Mouse (Mus musculus): Measurements from ENCODE around the gene Dgkk. TPM values are rescaled to one million over a fixed set of nuclear protein-coding genes. Genes with fewer than 3 reads are reported as not detected.
"Not testable (repeated sequence)": the region's sequence is repeated elsewhere in the genome, so short reads cannot be mapped to it uniquely, and the experiment has no call there.

Gene Dgkk
- polyA plus RNA-seq, 1 experiment, result not detected

DNA sequence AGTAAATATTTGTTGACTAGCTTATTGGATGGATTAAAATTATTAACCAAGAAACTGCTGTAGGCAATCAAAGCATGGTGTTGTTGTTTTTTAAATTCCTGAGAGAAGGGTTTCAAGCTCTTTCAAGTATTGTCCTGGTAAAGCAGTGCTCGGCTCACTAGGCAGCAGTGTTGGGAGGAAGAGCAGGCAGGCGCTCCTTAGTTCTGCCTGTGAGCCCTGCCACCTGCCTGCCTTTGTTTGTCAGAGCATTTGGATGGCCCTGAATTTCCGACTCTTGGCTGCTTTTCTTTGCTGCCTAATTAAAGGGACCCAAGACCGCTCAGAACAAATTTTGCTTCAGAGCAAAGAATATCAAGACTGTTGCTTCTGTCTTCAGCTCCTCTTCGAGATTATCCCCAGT lies 114.8 kb downstream of the Dgkk start:
- Histone ChIP-seq H3K9me3 (no peaks in the 10 kb centered on the region), H3K27me3 (replicated peaks) (peaks cover 4% of the 10 kb centered on the region), H3K4me1 (no peaks in the 10 kb centered on the region), H3K4me3 (replicated peaks) (no peak overlapping the region), H3K36me3 (replicated peaks; ENCODE audit: low read length) (no peaks in the 10 kb centered on the region)
- TF ChIP-seq FLI1 (IDR thresholded peaks at IDR 0.05; ENCODE audit: low read length) (no peak), GATA1 (IDR thresholded peaks at IDR 0.05; ENCODE audit: borderline replicate concordance, low read length) (no peak)

- H3K4me3 ChIP-seq (replicated peaks), result no peak overlapping the region
- TF ChIP-seq FLI1 (IDR thresholded peaks at IDR 0.05; ENCODE audit: low read length) (no peak), GATA1 (IDR thresholded peaks at IDR 0.05; ENCODE audit: borderline replicate concordance, low read length) (no peak)
- no peaks in the 10 kb centered on the region for H3K27me3 ChIP-seq (replicated peaks)
- no peaks in the 10 kb centered on the region for H3K36me3 ChIP-seq (replicated peaks; ENCODE audit: low read length)
- H3K4me1 ChIP-seq, result 0 out of 2 replicates have a peak, but pooled peaks cover 3% of the 10 kb centered on the region
- H3K9me3 ChIP-seq, result 0 out of 2 replicates have a peak, but pooled peaks cover 3% of the 10 kb centered on the region
Observed at GRCm38 (mm10) chrX:6911047-6911446, 131.9 kb downstream of the Dgkk start.

DNA sequence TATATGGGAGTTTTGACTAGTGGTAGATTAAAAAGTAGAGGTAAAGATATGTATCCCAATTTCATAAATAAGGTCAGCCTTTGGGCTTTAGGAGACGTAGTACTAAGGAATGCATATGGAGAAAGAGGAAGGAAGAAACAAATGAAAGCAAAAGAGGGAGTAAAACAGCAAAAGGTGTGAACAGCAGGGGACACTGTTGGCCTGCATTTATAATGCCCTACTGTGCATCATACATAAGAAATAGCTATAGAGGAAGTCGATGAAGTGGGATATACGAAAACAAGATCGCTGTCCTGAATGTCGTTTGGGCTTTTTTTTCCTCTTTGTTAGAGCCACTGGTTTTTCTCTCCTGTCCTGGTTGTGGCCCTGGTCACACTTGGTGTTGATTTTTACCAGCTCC lies 143.1 kb downstream of the Dgkk start:
- no peak for TF ChIP-seq GATA1 (IDR thresholded peaks at IDR 0.05; ENCODE audit: borderline replicate concordance, low read length)
- TF ChIP-seq FLI1 (IDR thresholded peaks at IDR 0.05; ENCODE audit: low read length), result no peak
- Histone ChIP-seq H3K36me3 (replicated peaks; ENCODE audit: low read length) (no peaks in the 10 kb centered on the region), H3K27me3 (replicated peaks) (peaks cover 7% of the 10 kb centered on the region)

GRCm38 (mm10) chrX:6926224-6926623 lies 147.1 kb downstream of the Dgkk start:
- Histone ChIP-seq H3K4me3 (replicated peaks) (no peak overlapping the region), H3K36me3 (replicated peaks; ENCODE audit: low read length) (no peaks in the 10 kb centered on the region), H3K4me1 (peaks cover 13% of the 10 kb centered on the region), H3K27me3 (replicated peaks) (peaks cover 11% of the 10 kb centered on the region), H3K9me3 (no peaks in the 10 kb centered on the region)
- no peak for TF ChIP-seq FLI1 (IDR thresholded peaks at IDR 0.05; ENCODE audit: low read length)
- TF ChIP-seq GATA1 (IDR thresholded peaks at IDR 0.05; ENCODE audit: borderline replicate concordance, low read length), result no peak

More for the DNA sequence above, 143.1 kb downstream of the Dgkk start:
- no peaks in the 10 kb centered on the region for H3K9me3 ChIP-seq
- H3K4me3 ChIP-seq (replicated peaks), result peak overlapping the region; percentile 70
- H3K4me1 ChIP-seq, result peaks cover 13% of the 10 kb centered on the region

DNA sequence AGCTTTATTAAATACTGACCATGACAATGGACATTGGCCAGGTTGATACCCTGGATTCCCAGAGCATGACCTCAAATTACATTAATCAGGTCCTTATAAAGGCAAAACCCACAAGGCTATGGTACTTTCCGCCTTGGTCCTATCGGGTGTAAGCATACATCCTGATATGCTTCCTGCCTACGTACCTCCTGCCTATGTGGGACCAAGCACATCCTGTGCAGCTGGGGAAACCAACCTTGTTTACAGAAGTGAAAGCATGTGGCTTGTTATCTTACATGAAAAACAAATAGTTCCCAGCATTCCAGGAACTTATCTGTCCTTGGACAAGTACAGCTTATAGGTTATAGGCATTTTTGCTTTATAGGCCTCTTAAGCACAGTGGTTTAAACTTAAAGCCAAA lies 189.5 kb downstream of the Dgkk start:
- H3K4me1 ChIP-seq, result peaks cover 9% of the 10 kb centered on the region; the same call in 1 of the 2 replicates
- no peak for TF ChIP-seq GATA1 (IDR thresholded peaks at IDR 0.05; ENCODE audit: borderline replicate concordance, low read length)
- no peak for TF ChIP-seq FLI1 (IDR thresholded peaks at IDR 0.05; ENCODE audit: low read length)

GRCm38 (mm10) chrX:6971956-6972355 lies 192.8 kb downstream of the Dgkk start:
- Histone ChIP-seq H3K4me3 (replicated peaks) (no peak overlapping the region), H3K36me3 (replicated peaks; ENCODE audit: low read length) (no peaks in the 10 kb centered on the region), H3K27me3 (replicated peaks) (no peaks in the 10 kb centered on the region), H3K4me1 (peaks cover 8% of the 10 kb centered on the region; the same call in 1 of the 2 replicates), H3K9me3 (no peaks in the 10 kb centered on the region)
- TF ChIP-seq GATA1 (IDR thresholded peaks at IDR 0.05; ENCODE audit: borderline replicate concordance, low read length), result no peak
- TF ChIP-seq FLI1 (IDR thresholded peaks at IDR 0.05; ENCODE audit: low read length), result no peak

More for the DNA sequence above, 189.5 kb downstream of the Dgkk start:
- no peaks in the 10 kb centered on the region for H3K36me3 ChIP-seq (replicated peaks; ENCODE audit: low read length)
- no peaks in the 10 kb centered on the region for H3K27me3 ChIP-seq (replicated peaks)
- peak overlapping the region; percentile 23 for H3K4me3 ChIP-seq (replicated peaks)
- H3K9me3 ChIP-seq, result no peaks in the 10 kb centered on the region

DNA sequence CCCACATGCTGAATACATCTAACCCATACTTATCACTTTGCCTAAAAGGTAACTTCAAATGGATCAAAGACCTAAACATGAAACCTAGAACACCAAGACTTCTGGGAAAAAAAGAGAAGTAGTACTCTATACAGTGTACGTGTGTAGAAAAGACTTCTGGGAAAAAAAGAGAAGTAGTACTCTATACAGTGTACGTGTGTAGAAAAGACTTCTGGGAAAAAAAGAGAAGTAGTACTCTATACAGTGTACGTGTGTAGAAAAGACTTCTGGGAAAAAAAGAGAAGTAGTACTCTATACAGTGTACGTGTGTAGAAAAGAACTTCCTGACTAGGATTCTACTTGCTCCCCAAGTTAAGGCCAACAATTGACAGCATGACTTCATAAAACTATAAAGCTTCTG lies 204.8 kb downstream of the Dgkk start:
- not testable (repeated sequence) for H3K4me1 ChIP-seq; H3K9me3 ChIP-seq; H3K36me3 ChIP-seq (replicated peaks; ENCODE audit: low read length); H3K27me3 ChIP-seq (replicated peaks); H3K4me3 ChIP-seq (replicated peaks)

All from megakaryocyte, embryonic 14.5 days (primary cell).